Mouse (Mus musculus) small intestine, adult 2 months (tissue): ENCODE data around the gene Rraga.
"Not testable (repeated sequence)": the region's sequence is repeated elsewhere in the genome, so short reads cannot be mapped to it uniquely, and the experiment has no call there.

Experiments used
- CTCF ChIP-seq: fragments of 200-500 bp; IDR thresholded peaks from 2 replicates; pipeline ENCODE4 v1.5.1; 2012; ENCODE audit warnings: low read depth, mild to moderate bottlenecking, control low read depth, inconsistent platforms, low read length, moderate library complexity, mixed read lengths; ENCODE audit not compliant: insufficient replicate concordance, insufficient read length; ENCODE audit errors: extremely low read depth
- POLR2A ChIP-seq: fragments of 200-500 bp; IDR thresholded peaks from 2 replicates; pipeline ENCODE4 v1.6.1; 2012; ENCODE audit warnings: low read depth, mild to moderate bottlenecking, control low read depth, inconsistent platforms, low read length, moderate library complexity

DNA sequence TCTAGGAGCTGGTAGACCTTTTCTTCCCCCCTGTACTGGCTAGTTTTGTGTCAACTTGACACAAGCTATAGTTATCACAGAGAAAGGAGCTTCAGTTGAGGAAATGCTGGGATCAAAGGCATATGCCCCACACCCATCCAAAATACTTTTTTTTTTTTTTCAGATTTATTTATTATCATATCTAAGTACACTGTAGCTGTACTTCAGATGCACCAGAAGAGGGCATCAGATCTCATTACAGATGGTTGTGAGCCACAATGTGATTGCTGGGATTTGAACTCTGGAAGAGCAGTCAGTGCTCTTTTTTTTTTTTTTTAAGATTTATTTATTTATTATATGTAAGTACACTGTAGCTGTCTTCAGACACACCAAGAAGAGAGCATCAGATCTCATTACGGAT lies 47.1 kb downstream of the Rraga start:
- not testable (repeated sequence) for TF ChIP-seq CTCF, POLR2A
